Comparison of ENCODE assay signal across 1 mouse cellular context in the genomic region with DNA sequence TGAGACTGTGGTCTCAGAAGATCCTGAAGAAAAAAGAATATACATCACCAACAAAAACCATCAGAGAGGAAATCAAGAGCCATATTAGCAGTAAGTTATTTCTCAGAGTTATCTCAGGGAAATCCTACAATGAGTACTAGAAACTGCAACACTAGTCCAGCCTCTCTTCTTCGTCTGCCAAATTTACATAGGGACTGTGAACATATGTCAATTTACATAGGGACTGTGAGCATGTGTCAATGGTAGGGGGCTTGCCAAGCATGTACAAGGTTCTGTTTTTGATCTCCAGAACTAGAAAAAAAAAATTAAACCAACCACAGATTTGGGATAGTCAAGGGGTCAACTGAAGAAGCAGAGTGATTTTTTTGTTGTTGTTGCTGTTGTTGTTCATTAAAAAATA.
TF ChIP-seq lines count a peak whose summit lies in the region.

No protein-coding gene starts in this region.

TF ChIP-seq in CH12.LX, 34 proteins besides CTCF, POLR2A, EP300 and RAD21 (continued from another document):
- TF ChIP-seq POLR2AphosphoS2 (IDR thresholded peaks at IDR 0.05; ENCODE audit: low read depth, low read length) (no peak), MAZ (IDR thresholded peaks at IDR 0.05; ENCODE audit: low read depth, low read length) (no peak), MAFK (IDR thresholded peaks at IDR 0.05; ENCODE audit: insufficient replicate concordance, low read length) (no peak), ZC3H11A (IDR thresholded peaks at IDR 0.05; ENCODE audit: low read depth, low read length) (no peak), NRF1 (IDR thresholded peaks at IDR 0.05; ENCODE audit: low read depth, low read length) (no peak), USF1 (IDR thresholded peaks at IDR 0.05; ENCODE audit: low read depth, low read length) (no peak), CHD2 (IDR thresholded peaks at IDR 0.05; ENCODE audit: low read length) (no peak), RCOR1 (conservative IDR thresholded peaks at IDR 0.05; ENCODE audit: low read depth, low read length) (no peak), ELF1 (IDR thresholded peaks at IDR 0.05; ENCODE audit: low read depth, low read length) (no peak), TBP (conservative IDR thresholded peaks at IDR 0.05; ENCODE audit: low read depth, low read length) (no peak), TCF12 (IDR thresholded peaks at IDR 0.05; ENCODE audit: low read depth, low read length) (no peak), IRF4 (IDR thresholded peaks at IDR 0.05; ENCODE audit: low read depth, low read length) (no peak), USF2 (conservative IDR thresholded peaks at IDR 0.05; ENCODE audit: low read depth, low read length) (no peak), ETS1 (conservative IDR thresholded peaks at IDR 0.05; ENCODE audit: low read depth, low read length) (no peak), CHD1 (IDR thresholded peaks at IDR 0.05; ENCODE audit: low read depth, low read length) (no peak), E2F4 (IDR thresholded peaks at IDR 0.05; ENCODE audit: insufficient replicate concordance, low read depth, low read length) (no peak), JUND (conservative IDR thresholded peaks at IDR 0.05; ENCODE audit: low read depth, low read length) (no peak), UBTF (IDR thresholded peaks at IDR 0.05; ENCODE audit: low read depth, low read length) (no peak)
